Mouse (Mus musculus): ENCODE data around the gene Tnfrsf9. TPM values are rescaled to one million over a fixed set of nuclear protein-coding genes. Genes with fewer than 3 reads are reported as not detected.

The Tnfrsf9 gene
- polyA plus RNA-seq, 1 experiment = not detected

- Histone ChIP-seq H3K36me3 (ENCODE audit: control insufficient read depth) (no peaks in the 10 kb centered on the region), H3K4me3 (replicated peaks) (no peak overlapping the region), H3K4me1 (ENCODE audit: control insufficient read depth) (peaks cover 28% of the 10 kb centered on the region), H3K27me3 (ENCODE audit: control insufficient read depth) (no peaks in the 10 kb centered on the region), H3K9me3 (ENCODE audit: control insufficient read depth, low read length) (no peaks in the 10 kb centered on the region)
- TF ChIP-seq TAL1 (IDR thresholded peaks at IDR 0.05; ENCODE audit: low read length) (no peak), GATA1 (IDR thresholded peaks at IDR 0.05; ENCODE audit: low read length) (no peak)
Observed at GRCm38 (mm10) chr4:150917336-150918027, 3.1 kb downstream of the Tnfrsf9 start.

- Histone ChIP-seq H3K4me3 (replicated peaks) (no peak overlapping the region), H3K9me3 (ENCODE audit: control insufficient read depth, low read length) (no peaks in the 10 kb centered on the region), H3K4me1 (ENCODE audit: control insufficient read depth) (peaks cover 5% of the 10 kb centered on the region), H3K27me3 (ENCODE audit: control insufficient read depth) (no peaks in the 10 kb centered on the region), H3K36me3 (ENCODE audit: control insufficient read depth) (no peaks in the 10 kb centered on the region)
- TF ChIP-seq TAL1 (IDR thresholded peaks at IDR 0.05; ENCODE audit: low read length) (no peak), GATA1 (IDR thresholded peaks at IDR 0.05; ENCODE audit: low read length) (no peak)
Observed at GRCm38 (mm10) chr4:150921206-150921605, 6.8 kb downstream of the Tnfrsf9 start.

DNA sequence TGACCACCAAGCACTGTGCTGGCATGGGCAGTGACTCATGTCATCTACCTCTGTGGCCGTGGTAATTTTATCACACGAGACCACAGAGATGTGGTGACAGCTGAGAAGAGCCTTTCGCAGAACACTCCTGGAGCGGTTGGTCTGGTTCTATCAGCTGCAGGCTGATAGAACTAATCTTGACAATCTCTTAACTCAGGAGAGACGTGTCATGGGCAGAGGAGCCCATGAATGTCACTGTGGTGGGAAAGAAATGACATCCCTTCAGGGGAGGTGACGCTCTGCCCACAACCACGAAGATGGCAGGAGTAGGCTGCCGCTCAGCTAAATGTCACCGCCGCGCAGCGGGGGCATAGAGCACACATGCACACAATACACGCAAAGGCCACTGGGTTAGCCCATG is 9.9 kb downstream of the Tnfrsf9 start:
- Histone ChIP-seq H3K4me3 (replicated peaks) (no peak overlapping the region), H3K36me3 (ENCODE audit: control insufficient read depth) (no peaks in the 10 kb centered on the region)

DNA sequence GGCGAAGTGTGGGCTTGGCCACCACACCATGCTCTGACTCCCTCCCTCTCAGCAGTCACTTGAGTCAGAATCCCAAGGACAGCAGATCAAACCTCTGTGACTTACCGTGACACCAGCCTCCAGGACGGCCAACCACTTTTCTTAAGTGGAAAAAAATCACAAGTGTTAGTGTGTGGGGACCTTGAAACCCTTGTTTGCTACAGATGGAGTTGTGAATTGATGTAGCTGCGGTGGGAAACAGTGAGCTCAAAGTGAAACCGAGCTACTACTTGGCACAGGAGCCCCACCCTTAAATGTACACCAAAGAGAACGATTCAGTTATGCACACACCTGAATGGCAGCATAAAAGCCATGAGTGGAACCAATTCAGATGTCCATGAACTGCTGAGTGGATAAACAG is 10.6 kb downstream of the Tnfrsf9 start:
- TF ChIP-seq GATA1 (IDR thresholded peaks at IDR 0.05; ENCODE audit: low read length) = no peak
- TF ChIP-seq TAL1 (IDR thresholded peaks at IDR 0.05; ENCODE audit: low read length) = no peak
- Histone ChIP-seq H3K4me3 (replicated peaks) (no peak overlapping the region), H3K4me1 (ENCODE audit: control insufficient read depth) (peaks cover 5% of the 10 kb centered on the region), H3K27me3 (ENCODE audit: control insufficient read depth) (peaks cover 13% of the 10 kb centered on the region), H3K36me3 (ENCODE audit: control insufficient read depth) (no peaks in the 10 kb centered on the region), H3K9me3 (ENCODE audit: control insufficient read depth, low read length) (no peaks in the 10 kb centered on the region)

More for the DNA sequence above, 9.9 kb downstream of the Tnfrsf9 start:
- peaks cover 8% of the 10 kb centered on the region for H3K27me3 ChIP-seq (ENCODE audit: control insufficient read depth)
- peaks cover 5% of the 10 kb centered on the region for H3K4me1 ChIP-seq (ENCODE audit: control insufficient read depth)
- H3K9me3 ChIP-seq (ENCODE audit: control insufficient read depth, low read length) = no peaks in the 10 kb centered on the region
- TF ChIP-seq TAL1 (IDR thresholded peaks at IDR 0.05; ENCODE audit: low read length) = no peak
- TF ChIP-seq GATA1 (IDR thresholded peaks at IDR 0.05; ENCODE audit: low read length) = no peak

DNA sequence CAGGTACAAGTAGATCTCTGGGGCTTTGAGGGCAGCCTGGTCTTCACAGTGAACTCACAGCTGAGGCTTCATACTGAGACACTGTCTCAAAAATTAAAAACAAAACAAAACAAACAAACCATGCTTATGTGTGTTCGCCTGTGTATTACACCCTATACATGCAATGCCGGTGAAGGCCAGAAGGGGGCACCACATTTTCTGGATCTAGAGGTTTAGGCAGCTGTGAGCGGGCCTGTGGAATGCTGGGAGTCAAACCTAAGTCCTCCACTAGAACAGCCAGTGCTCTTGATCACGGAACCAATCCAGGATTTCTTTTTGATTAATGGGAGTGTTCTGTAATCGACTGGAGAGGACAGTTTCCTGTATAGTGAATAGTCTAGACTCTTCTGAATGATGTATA is 11.6 kb downstream of the Tnfrsf9 start:
- TF ChIP-seq GATA1 (IDR thresholded peaks at IDR 0.05; ENCODE audit: low read length) = no peak
- TF ChIP-seq TAL1 (IDR thresholded peaks at IDR 0.05; ENCODE audit: low read length) = no peak
- peaks cover 14% of the 10 kb centered on the region for H3K27me3 ChIP-seq (ENCODE audit: control insufficient read depth)

GRCm38 (mm10) chr4:150926924-150927705 is 12.8 kb downstream of the Tnfrsf9 start:
- no peak for TF ChIP-seq GATA1 (IDR thresholded peaks at IDR 0.05; ENCODE audit: low read length)
- H3K4me3 ChIP-seq (replicated peaks) = no peak overlapping the region

More for the DNA sequence above, 11.6 kb downstream of the Tnfrsf9 start:
- H3K4me3 ChIP-seq (replicated peaks) = no peak overlapping the region
- H3K4me1 ChIP-seq (ENCODE audit: control insufficient read depth) = peaks cover 5% of the 10 kb centered on the region
- H3K9me3 ChIP-seq (ENCODE audit: control insufficient read depth, low read length) = no peaks in the 10 kb centered on the region
- H3K36me3 ChIP-seq (ENCODE audit: control insufficient read depth) = no peaks in the 10 kb centered on the region

GRCm38 (mm10) chr4:150927789-150928188 is 13.4 kb downstream of the Tnfrsf9 start:
- Histone ChIP-seq H3K4me3 (replicated peaks) (no peak overlapping the region), H3K9me3 (ENCODE audit: control insufficient read depth, low read length) (no peaks in the 10 kb centered on the region), H3K27me3 (ENCODE audit: control insufficient read depth) (peaks cover 14% of the 10 kb centered on the region), H3K36me3 (ENCODE audit: control insufficient read depth) (no peaks in the 10 kb centered on the region), H3K4me1 (ENCODE audit: control insufficient read depth) (peaks cover 5% of the 10 kb centered on the region)
- TF ChIP-seq GATA1 (IDR thresholded peaks at IDR 0.05; ENCODE audit: low read length) (no peak), TAL1 (IDR thresholded peaks at IDR 0.05; ENCODE audit: low read length) (no peak)

More at GRCm38 (mm10) chr4:150926924-150927705, 12.8 kb downstream of the Tnfrsf9 start:
- Histone ChIP-seq H3K4me1 (ENCODE audit: control insufficient read depth) (peaks cover 5% of the 10 kb centered on the region), H3K9me3 (ENCODE audit: control insufficient read depth, low read length) (no peaks in the 10 kb centered on the region), H3K36me3 (ENCODE audit: control insufficient read depth) (no peaks in the 10 kb centered on the region), H3K27me3 (ENCODE audit: control insufficient read depth) (peaks cover 14% of the 10 kb centered on the region)

- H3K4me1 ChIP-seq (ENCODE audit: control insufficient read depth) = no peaks in the 10 kb centered on the region
- H3K36me3 ChIP-seq (ENCODE audit: control insufficient read depth) = no peaks in the 10 kb centered on the region
- no peak for TF ChIP-seq TAL1 (IDR thresholded peaks at IDR 0.05; ENCODE audit: low read length)
- no peak for TF ChIP-seq GATA1 (IDR thresholded peaks at IDR 0.05; ENCODE audit: low read length)
- no peaks in the 10 kb centered on the region for H3K9me3 ChIP-seq (ENCODE audit: control insufficient read depth, low read length)
- peaks cover 5% of the 10 kb centered on the region; the same call in 1 of the 2 replicates for H3K27me3 ChIP-seq (ENCODE audit: control insufficient read depth)
- H3K4me3 ChIP-seq (replicated peaks) = no peak overlapping the region
Observed at GRCm38 (mm10) chr4:150933503-150933902, 19.1 kb downstream of the Tnfrsf9 start.

- no peaks in the 10 kb centered on the region for H3K4me1 ChIP-seq (ENCODE audit: control insufficient read depth)
- TF ChIP-seq GATA1 (IDR thresholded peaks at IDR 0.05; ENCODE audit: low read length) = no peak
- no peak for TF ChIP-seq TAL1 (IDR thresholded peaks at IDR 0.05; ENCODE audit: low read length)
- no peaks in the 10 kb centered on the region for H3K27me3 ChIP-seq (ENCODE audit: control insufficient read depth)
- H3K9me3 ChIP-seq (ENCODE audit: control insufficient read depth, low read length) = no peaks in the 10 kb centered on the region
- no peak overlapping the region for H3K4me3 ChIP-seq (replicated peaks)
- no peaks in the 10 kb centered on the region for H3K36me3 ChIP-seq (ENCODE audit: control insufficient read depth)
Observed at GRCm38 (mm10) chr4:150937293-150938062, 23.1 kb downstream of the Tnfrsf9 start.
